Mouse (Mus musculus) C2C12 (cell line): ENCODE measurements at regions not wholly inside any gene's neighbourhood (a gene's known extent, or its start where the extent isn't known, plus 50 kb on each side); places are given as distances from the start of the nearest gene placed in this dataset.

ENCODE experiments used
- H3K27me3 ChIP-seq: one replicate; pipeline ENCODE4 v1.6.1; 2011; ENCODE audit not compliant: control insufficient read depth, insufficient read depth, insufficient read length
- H3K36me3 ChIP-seq: one replicate; pipeline ENCODE4 v1.6.1; 2011; ENCODE audit not compliant: control insufficient read depth, insufficient read depth
- H3K4me3 ChIP-seq: one replicate; pipeline ENCODE4 v1.5.1; 2011; ENCODE audit warnings: mild to moderate bottlenecking, control low read depth; ENCODE audit not compliant: poor library complexity, insufficient read depth, severe bottlenecking
- H3K79me2 ChIP-seq: one replicate; pipeline ENCODE4 v1.6.1; 2011; ENCODE audit not compliant: control insufficient read depth, insufficient read depth
- H3K79me3 ChIP-seq: one replicate; pipeline ENCODE4 v1.6.1; 2011; ENCODE audit warnings: low read depth, control low read depth
- H3ac ChIP-seq: one replicate; pipeline ENCODE3; 2011; ENCODE audit warnings: low read depth; ENCODE audit not compliant: control insufficient read depth, insufficient read length
- CEBPB ChIP-seq: IDR thresholded peaks from one replicate; pipeline ENCODE4 v1.6.1; 2011; ENCODE audit warnings: low read depth, mild to moderate bottlenecking, control low read depth, moderate library complexity
- CTCF ChIP-seq: IDR thresholded peaks from one replicate; pipeline ENCODE4 v1.5.1; 2011; ENCODE audit not compliant: control insufficient read depth, insufficient read depth, insufficient read length
- FOSL1 ChIP-seq: IDR thresholded peaks from one replicate; pipeline ENCODE4 v1.8.0; 2011; ENCODE audit warnings: mild to moderate bottlenecking, low read length; ENCODE audit not compliant: poor library complexity, insufficient read depth, severe bottlenecking
- MAX ChIP-seq: IDR thresholded peaks from one replicate; pipeline ENCODE4 v1.6.1; 2011; ENCODE audit warnings: mild to moderate bottlenecking, control low read depth
- MYOD1 ChIP-seq: IDR thresholded peaks from one replicate; pipeline ENCODE4 v1.6.1; 2011; ENCODE audit warnings: low read depth; ENCODE audit not compliant: control insufficient read depth, insufficient read length
- MYOG ChIP-seq: IDR thresholded peaks from one replicate; pipeline ENCODE4 v1.6.1; 2011; ENCODE audit not compliant: control insufficient read depth, insufficient read length; ENCODE audit errors: extremely low read depth
- USF1 ChIP-seq: IDR thresholded peaks from one replicate; pipeline ENCODE4 v1.6.1; 2011; ENCODE audit warnings: low read depth, mild to moderate bottlenecking, control low read depth, moderate library complexity

- TF ChIP-seq USF1 (no peak), CTCF (no peak), FOSL1 (no peak)
- H3K79me2 ChIP-seq, result no peaks in the 10 kb centered on the region
Measured at GRCm38 (mm10) chr12:59663161-59663560, 443.6 kb upstream of the Fbxo33 start.

GRCm38 (mm10) chr12:59630678-59631077 lies 411.2 kb upstream of the Fbxo33 start:
- H3ac ChIP-seq, result no peak overlapping the region
- H3K79me3 ChIP-seq, result no peaks in the 10 kb centered on the region
- H3K4me3 ChIP-seq, result no peak overlapping the region
- no peaks in the 10 kb centered on the region for H3K27me3 ChIP-seq
- TF ChIP-seq MYOG, result no peak
- H3K36me3 ChIP-seq, result no peaks in the 10 kb centered on the region
- no peaks in the 10 kb centered on the region for H3K79me2 ChIP-seq

More at GRCm38 (mm10) chr12:59663161-59663560, 443.6 kb upstream of the Fbxo33 start:
- Histone ChIP-seq H3K27me3 (no peaks in the 10 kb centered on the region), H3ac (no peak overlapping the region), H3K36me3 (no peaks in the 10 kb centered on the region), H3K4me3 (no peak overlapping the region), H3K79me3 (no peaks in the 10 kb centered on the region)

DNA sequence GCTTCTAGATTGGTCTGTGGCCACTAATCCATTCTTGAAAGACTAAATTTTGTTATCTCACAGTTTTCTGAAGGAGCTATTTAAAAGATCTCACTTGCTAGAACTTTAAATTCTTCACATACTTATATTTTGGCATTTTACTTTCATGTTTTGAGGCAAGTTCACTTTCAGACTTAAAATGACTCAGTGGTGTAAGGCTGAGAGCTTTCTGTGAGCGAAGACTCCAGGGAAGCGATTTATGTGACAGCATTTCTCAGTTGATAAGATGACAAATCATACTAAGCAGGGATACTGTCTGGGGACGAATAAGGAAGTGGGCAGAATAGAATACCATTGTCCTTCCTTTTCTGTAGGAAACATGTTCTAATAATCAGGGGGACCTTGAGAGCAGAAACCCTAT lies 403.6 kb upstream of the Fbxo33 start:
- Histone ChIP-seq H3ac (no peak overlapping the region), H3K27me3 (no peaks in the 10 kb centered on the region), H3K4me3 (no peak overlapping the region), H3K79me2 (no peaks in the 10 kb centered on the region), H3K79me3 (no peaks in the 10 kb centered on the region), H3K36me3 (no peaks in the 10 kb centered on the region)
- TF ChIP-seq MAX (no peak), CTCF (no peak), USF1 (no peak), MYOD1 (no peak)

DNA sequence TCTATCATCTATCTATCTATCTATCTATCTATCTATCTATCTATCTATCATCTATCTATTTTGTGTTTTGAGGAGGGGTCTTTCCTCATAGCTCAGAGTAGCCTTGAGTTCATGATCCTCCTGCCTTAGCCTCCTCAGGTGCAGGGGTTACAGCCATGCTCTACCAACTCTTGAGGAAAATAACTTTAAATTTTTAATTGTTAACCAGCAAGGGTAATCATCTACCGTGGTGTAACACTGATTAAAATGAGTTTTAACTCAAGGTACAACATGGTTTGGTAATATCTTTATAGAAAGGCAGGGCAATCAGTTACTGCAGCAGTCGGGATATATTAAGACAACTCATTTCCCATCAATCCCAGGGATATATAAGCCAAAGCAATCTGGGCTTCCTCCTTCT lies 401.6 kb upstream of the Fbxo33 start:
- Histone ChIP-seq H3K27me3 (no peaks in the 10 kb centered on the region), H3K79me3 (no peaks in the 10 kb centered on the region), H3K79me2 (no peaks in the 10 kb centered on the region), H3K36me3 (no peaks in the 10 kb centered on the region), H3ac (no peak overlapping the region), H3K4me3 (no peak overlapping the region)
- TF ChIP-seq USF1 (no peak), CEBPB (no peak), FOSL1 (no peak), MAX (no peak), CTCF (no peak)

DNA sequence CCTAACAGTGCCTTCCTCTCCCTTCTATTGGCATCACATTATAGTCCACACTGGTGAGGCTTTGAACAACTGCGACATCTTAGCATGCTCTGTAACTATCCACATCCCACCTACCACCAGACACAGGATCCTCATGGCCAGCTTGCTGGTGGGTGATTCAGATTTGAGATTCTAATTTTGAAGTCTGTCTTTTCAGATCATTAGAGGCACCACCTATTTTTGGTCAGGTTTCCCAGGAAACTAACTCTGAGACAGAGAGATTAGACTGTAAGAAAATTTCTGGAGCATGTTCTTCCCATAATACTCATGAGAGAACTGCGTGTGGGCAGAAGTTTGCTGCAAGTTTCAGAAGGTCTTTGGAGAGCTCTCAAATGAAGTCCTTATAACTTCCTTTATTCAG lies 400.8 kb upstream of the Fbxo33 start:
- no peak for TF ChIP-seq CEBPB
- no peak for TF ChIP-seq MYOG
- no peak for TF ChIP-seq CTCF
- no peak for TF ChIP-seq USF1
- no peak for TF ChIP-seq MAX
- TF ChIP-seq MYOD1, result no peak
- TF ChIP-seq FOSL1, result no peak
- no peak overlapping the region for H3K4me3 ChIP-seq

DNA sequence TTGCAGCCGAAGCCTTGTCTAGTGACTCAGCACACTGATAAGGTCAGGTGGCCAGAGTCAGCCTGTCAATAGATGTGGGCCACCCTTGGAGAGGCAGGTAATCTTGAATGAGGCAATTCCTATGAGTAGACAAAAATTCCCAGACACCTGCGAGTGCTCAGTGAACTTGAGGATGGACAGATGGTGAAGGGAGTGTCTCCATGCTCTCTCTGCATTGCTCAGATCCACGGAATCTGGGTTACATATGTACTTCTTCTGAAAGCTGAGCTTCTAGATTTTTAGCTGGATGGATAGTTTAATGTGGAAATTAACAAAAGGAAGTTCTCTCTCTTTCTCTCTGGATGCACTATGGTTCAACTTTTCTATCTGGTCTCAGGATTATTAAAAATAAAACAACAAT lies 396.6 kb upstream of the Fbxo33 start:
- no peak for TF ChIP-seq USF1
- TF ChIP-seq MYOD1, result no peak
- no peak for TF ChIP-seq CTCF
- no peak for TF ChIP-seq MYOG
- no peak for TF ChIP-seq FOSL1
- TF ChIP-seq CEBPB, result no peak
- H3K27me3 ChIP-seq, result no peaks in the 10 kb centered on the region
- no peak overlapping the region for H3ac ChIP-seq
- no peaks in the 10 kb centered on the region for H3K79me3 ChIP-seq
- H3K4me3 ChIP-seq, result no peak overlapping the region
- H3K79me2 ChIP-seq, result no peaks in the 10 kb centered on the region
- H3K36me3 ChIP-seq, result no peaks in the 10 kb centered on the region

More for the DNA sequence above, 400.8 kb upstream of the Fbxo33 start:
- Histone ChIP-seq H3ac (no peak overlapping the region), H3K79me3 (no peaks in the 10 kb centered on the region), H3K36me3 (no peaks in the 10 kb centered on the region), H3K27me3 (no peaks in the 10 kb centered on the region), H3K79me2 (no peaks in the 10 kb centered on the region)

- Histone ChIP-seq H3K36me3 (no peaks in the 10 kb centered on the region), H3K79me3 (no peaks in the 10 kb centered on the region), H3K27me3 (no peaks in the 10 kb centered on the region), H3K79me2 (no peaks in the 10 kb centered on the region), H3K4me3 (no peak overlapping the region), H3ac (no peak overlapping the region)
- TF ChIP-seq MYOG (no peak), CTCF (no peak), USF1 (no peak), MAX (no peak), MYOD1 (no peak), CEBPB (no peak), FOSL1 (no peak)
Measured at GRCm38 (mm10) chr12:59599785-59600184, 380.3 kb upstream of the Fbxo33 start.
